Mouse (Mus musculus) lung, adult 2 months (tissue): ENCODE measurements at regions not wholly inside any gene's neighbourhood (a gene's known extent, or its start where the extent isn't known, plus 50 kb on each side); places are given as distances from the start of the nearest gene placed in this dataset.

Experiments used
- CTCF ChIP-seq: fragments of 200-500 bp; IDR thresholded peaks from 2 replicates; pipeline ENCODE4 v1.5.1; 2011; ENCODE audit warnings: mild to moderate bottlenecking, low read length, control low read depth; ENCODE audit not compliant: insufficient read depth
- POLR2A ChIP-seq: fragments of 200-500 bp; IDR thresholded peaks from 2 replicates; pipeline ENCODE4 v1.6.1; 2011; ENCODE audit warnings: low read depth, mild to moderate bottlenecking, control low read depth, low read length, borderline replicate concordance; ENCODE audit errors: extremely low read depth

GRCm38 (mm10) chr13:38740066-38740465 is 81.2 kb upstream of the Eef1e1 start:
- no peak for TF ChIP-seq POLR2A
- TF ChIP-seq CTCF: no peak
